12 mouse cellular contexts compared by ENCODE assay signal in genomic region chr13:89878832-89879468, GRCm38 (mm10).
DNase-seq lines count a peak whose midpoint lies in the region; ATAC-seq lines count a peak whose summit lies in the region.
"Had no signal": no experiment of that assay in that cellular context is flagged by ENCODE, and none has a peak within 500 bp of the region (broad histone marks: within the 10 kb centered on the region; RNA-seq: fewer than 3 reads in every experiment).

No protein-coding gene starts in this region.

- no peak overlapping the region for H3K4me3 ChIP-seq in neural tube, embryonic 12.5 days
- H3K4me3 ChIP-seq: embryonic facial prominence, embryonic 12.5 days; liver, embryonic 15.5 days had no signal

- H3K9me3 ChIP-seq in neural tube, embryonic 12.5 days = no peaks in the 10 kb centered on the region
- H3K9me3 ChIP-seq: embryonic facial prominence, embryonic 12.5 days; liver, embryonic 15.5 days had no signal

- peak; percentile 65; the same call in 1 of the 2 replicates for ATAC-seq in neural tube, embryonic 12.5 days (ENCODE audit: low FRiP score, low read depth)

- DNase-seq in frontal cortex, postnatal 36 days (ENCODE audit: low spot score in 2 of 2) = peak; percentile 43 to 62
- DNase-seq in frontal cortex, postnatal 10 days (ENCODE audit: low spot score in 2 of 2) = no peak
- no peak for DNase-seq in neural tube, embryonic 10.5 days (ENCODE audit: extremely low spot score, low spot score)
- peak; percentile 37 to 75 for DNase-seq in left cerebral cortex, postnatal 25 days (ENCODE audit: low spot score in 2 of 2)
- DNase-seq in telencephalon, adult 2 months (ENCODE audit: low read depth, low spot score) = peak; percentile 62
- no peak for DNase-seq in thymus, postnatal 4 days
- DNase-seq in heart, adult 11 months = no peak
- DNase-seq: adrenal gland, postnatal 25 days; kidney, adult 11 months had no signal

- intact Hi-C loops in left cerebral cortex, postnatal 25 days (cut with DNase I) = no loop called here

- 0 out of 2 replicates have a peak, but pooled peaks cover 4% of the 10 kb centered on the region for H3K4me1 ChIP-seq in neural tube, embryonic 12.5 days
- H3K4me1 ChIP-seq: embryonic facial prominence, embryonic 12.5 days; liver, embryonic 15.5 days had no signal

- H3K27me3 ChIP-seq in neural tube, embryonic 12.5 days (replicated peaks) = no peaks in the 10 kb centered on the region
- H3K27me3 ChIP-seq: embryonic facial prominence, embryonic 12.5 days; liver, embryonic 15.5 days had no signal

- no peak overlapping the region for H3K9ac ChIP-seq in neural tube, embryonic 12.5 days
- H3K9ac ChIP-seq: embryonic facial prominence, embryonic 12.5 days; liver, embryonic 15.5 days had no signal

- no peak overlapping the region for H3K27ac ChIP-seq in neural tube, embryonic 12.5 days
- H3K27ac ChIP-seq: embryonic facial prominence, embryonic 12.5 days; liver, embryonic 15.5 days had no signal

- no peaks in the 10 kb centered on the region for H3K36me3 ChIP-seq in neural tube, embryonic 12.5 days
- H3K36me3 ChIP-seq: embryonic facial prominence, embryonic 12.5 days; liver, embryonic 15.5 days had no signal

- H3K4me2 ChIP-seq in neural tube, embryonic 12.5 days (replicated peaks) = no peak overlapping the region
- H3K4me2 ChIP-seq: embryonic facial prominence, embryonic 12.5 days; liver, embryonic 15.5 days had no signal

- whole genome bisulfite sequencing in neural tube, embryonic 12.5 days = 73% methylated on average over 10 of the region's 10 CpGs

Comparison
In these comparisons a context has a peak if more than half of its experiments do, and no peak if none do; other contexts are left out.
1. DNase-seq: peak in frontal cortex, postnatal 36 days (2 of 2), left cerebral cortex, postnatal 25 days (2 of 2) and telencephalon, adult 2 months (single experiment); none in frontal cortex, postnatal 10 days (0 of 2), neural tube, embryonic 10.5 days (single experiment), thymus, postnatal 4 days (single experiment) and heart, adult 11 months (single experiment).